Mouse (Mus musculus) stomach, embryonic 14.5 days (tissue): ENCODE data around the gene Calhm5. TPM values are rescaled to one million over a fixed set of nuclear protein-coding genes. Genes with fewer than 3 reads are reported as not detected.
A peak's percentile ranks its signal among the peaks of the same experiment; 100 is the strongest.

Experiments used
- ATAC-seq: fragments of 200-750 bp; cut with Nextera tagmentation; 2 replicates; pipeline ENCODE4 v1.8.0; 2017; ENCODE audit warnings: low read depth, moderate TSS enrichment; ENCODE audit not compliant: insufficient number of reproducible peaks, insufficient read depth, low FRiP score
- H3K27ac ChIP-seq: fragments of 300-500 bp; sonication (generic); 2 replicates; pipeline ENCODE4 v1.5.1; 2014; ENCODE audit warnings: mild to moderate bottlenecking, low read length, moderate library complexity, mixed read lengths
- H3K27me3 ChIP-seq: fragments of 300-500 bp; sonication (generic); 2 replicates; pipeline ENCODE4 v1.6.1; 2014; ENCODE audit warnings: low read length, control low read depth, mixed read lengths; ENCODE audit not compliant: control insufficient read depth, insufficient read depth
- H3K36me3 ChIP-seq: fragments of 300-500 bp; sonication (generic); 2 replicates; pipeline ENCODE4 v1.6.1; 2014; ENCODE audit warnings: mild to moderate bottlenecking, control low read depth, low read length, moderate library complexity, mixed read lengths; ENCODE audit not compliant: control insufficient read depth, insufficient read depth
- H3K4me1 ChIP-seq: fragments of 300-500 bp; sonication (generic); 2 replicates; pipeline ENCODE4 v1.6.1; 2014; ENCODE audit warnings: low read length, control low read depth, mixed read lengths; ENCODE audit not compliant: control insufficient read depth, insufficient read depth
- H3K4me2 ChIP-seq: fragments of 300-500 bp; sonication (generic); replicated peaks from 2 replicates; pipeline ENCODE4 v1.6.1; 2014; ENCODE audit warnings: low read depth, low read length, control low read depth
- H3K4me3 ChIP-seq: fragments of 300-500 bp; sonication (generic); 2 replicates; pipeline ENCODE4 v1.5.1; 2014; ENCODE audit warnings: low read depth, low read length, control low read depth
- H3K9ac ChIP-seq: fragments of 300-500 bp; sonication (generic); replicated peaks from 2 replicates; pipeline ENCODE4 v1.6.1; 2014; ENCODE audit warnings: low read depth, mild to moderate bottlenecking, control low read depth, low read length, moderate library complexity, mixed read lengths
- H3K9me3 ChIP-seq: fragments of 300-500 bp; sonication (generic); 2 replicates; pipeline ENCODE4 v1.6.1; 2016; ENCODE audit warnings: low read depth, low read length, control low read depth; ENCODE audit not compliant: control insufficient read depth
- WGBS: fragments of 180-500 bp; shearing (Covaris S2); extraction: QIAGEN DNeasy Blood & Tissue Kit; methylation state at CpG from one replicate; pipeline ENCODE4 v1.1.7; 2014; 5-methylcytosine and 5-hydroxymethylcytosine counted together
- polyA plus RNA-seq: library from polyadenylated mRNA; unstranded; fragments of >200 nt; fragmentation: Nextera tagmentation; extraction: Ambion mirVana; gene quantifications from 2 replicates; pipeline ENCODE4 v1.2.1, GENCODE M21; 2014

Gene Calhm5
- polyA plus RNA-seq, 1 experiment from 2014 or later = 0.95 TPM

GRCm38 (mm10) chr10:34053987-34054386, 42.3 kb downstream of the Calhm5 start:
- WGBS = 48% methylated on average over 2 of the region's 2 CpGs
- no peaks in the 10 kb centered on the region for H3K36me3 ChIP-seq
- no peak overlapping the region for H3K9ac ChIP-seq
- no peaks in the 10 kb centered on the region for H3K9me3 ChIP-seq
- no peaks in the 10 kb centered on the region for H3K4me1 ChIP-seq
- no peak overlapping the region for H3K27ac ChIP-seq
- no peak overlapping the region for H3K4me3 ChIP-seq
- H3K27me3 ChIP-seq = no peaks in the 10 kb centered on the region
- no peak overlapping the region for H3K4me2 ChIP-seq
- ATAC-seq = peak; percentile 49; the same call in 1 of the 2 replicates

- ATAC-seq = no peak
- Histone ChIP-seq H3K9me3 (no peaks in the 10 kb centered on the region), H3K27me3 (no peaks in the 10 kb centered on the region), H3K27ac (no peak within 1 kb of the TSS), H3K4me1 (no peaks in the 10 kb centered on the region), H3K36me3 (no peaks in the 10 kb centered on the region), H3K4me2 (no peak within 1 kb of the TSS), H3K4me3 (no peak within 1 kb of the TSS), H3K9ac (no peak within 1 kb of the TSS)
- 85% methylated on average over 5 of the region's 5 CpGs for WGBS
Observed at GRCm38 (mm10) chr10:34044210-34044609, 52.1 kb downstream of the Calhm5 start, which contains the start of gene Calhm4. Gene Calhm4 (minus strand): TSS chr10:34044310.

Other genes starting within 250 kb of the Calhm5 start
- gene Sult3a1, start 238.8 kb downstream of the Calhm5 start, polyA plus RNA-seq = not detected in 2 replicates
- 0.14 TPM in 1 of 2 replicates, not detected in the other for gene Rsph4a, start 191.4 kb downstream of the Calhm5 start, polyA plus RNA-seq
- gene Zup1, start 145.2 kb downstream of the Calhm5 start, polyA plus RNA-seq = 25.9 and 26.5 TPM in 2 replicates
- 134 and 137 TPM in 2 replicates for gene Rwdd1, start 76.9 kb downstream of the Calhm5 start, polyA plus RNA-seq
- not detected in 2 replicates for gene Trappc3l, start 58.9 kb downstream of the Calhm5 start, polyA plus RNA-seq
- gene Calhm4, start 52.2 kb downstream of the Calhm5 start, polyA plus RNA-seq = not detected in 2 replicates
- gene Calhm6, start 31.5 kb upstream of the Calhm5 start, polyA plus RNA-seq = 1.1 and 2.3 TPM in 2 replicates
- gene Dse, start 111.2 kb upstream of the Calhm5 start, polyA plus RNA-seq = 27.9 and 29.0 TPM in 2 replicates
- 55.0 and 56.3 TPM in 2 replicates for gene Tspyl1, start 185.7 kb upstream of the Calhm5 start, polyA plus RNA-seq
- 9.8 and 10.7 TPM in 2 replicates for gene Tspyl4, start 200.9 kb upstream of the Calhm5 start, polyA plus RNA-seq